Mouse (Mus musculus): ENCODE results near the gene 1810043G02Rik.

DNA sequence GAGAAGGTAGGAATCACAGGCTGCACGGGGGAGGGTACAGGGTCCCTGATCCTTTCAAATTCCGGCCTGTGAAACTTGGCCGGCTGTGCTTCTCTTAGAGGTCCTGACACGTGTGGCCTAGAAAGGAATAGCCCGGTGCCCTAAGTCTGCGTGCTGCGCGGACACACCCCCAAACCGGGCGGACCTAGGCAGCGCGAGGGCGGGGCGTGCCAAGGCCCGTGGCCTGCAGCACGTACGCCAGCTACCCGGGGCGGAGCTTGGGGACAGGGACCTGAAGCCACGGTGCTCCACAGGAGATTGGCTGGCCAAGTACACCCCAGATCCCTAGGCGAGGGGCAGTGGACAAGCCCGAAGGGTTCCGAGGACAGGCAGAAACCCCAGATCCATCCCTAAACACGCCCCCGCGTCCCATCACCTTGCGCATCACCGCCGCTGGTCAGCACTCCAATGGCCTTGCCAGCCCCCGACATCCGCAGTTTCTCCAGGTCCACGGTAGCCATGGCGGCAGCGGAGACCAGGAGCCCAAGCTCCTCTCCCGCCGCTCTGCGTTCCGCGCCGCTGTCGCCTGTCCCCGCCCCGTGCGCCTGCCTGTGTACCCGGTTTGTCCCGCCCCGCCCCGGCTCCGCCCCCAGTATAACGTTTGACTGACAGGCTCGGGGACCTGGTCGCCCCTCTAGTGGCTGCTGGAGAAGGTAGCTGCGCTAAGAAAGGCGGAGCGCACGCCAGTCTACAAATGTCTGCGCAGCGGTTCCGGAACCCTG is 31.0 kb downstream of the 1810043G02Rik start:
- TF ChIP-seq GATA1 (IDR thresholded peaks at IDR 0.05; ENCODE audit: low read depth, low read length) (no peak), ELF1 (IDR thresholded peaks at IDR 0.05; ENCODE audit: low read depth, low read length) (no peak), ETS1 (IDR thresholded peaks at IDR 0.05; ENCODE audit: low read depth, low read length) (no peak), CTCF (IDR thresholded peaks at IDR 0.05 in 2 of 3, conservative IDR thresholded peaks at IDR 0.05 in 1 of 3; ENCODE audit: control insufficient read depth in 1 of 3, insufficient read depth in 1 of 3, low read depth in 2 of 3, low read length in 3 of 3, poor library complexity in 1 of 3, severe bottlenecking in 1 of 3) (peak in 2 of 3 experiments; percentile 45 to 48; a peak in 4 of 6 replicates)
